8 mouse cellular contexts compared by ENCODE assay signal in genomic region chr4:118620279-118620966, GRCm38 (mm10). TPM values are rescaled to one million over a fixed set of nuclear protein-coding genes. Genes with fewer than 3 reads are reported as not detected.
DNase-seq lines count a peak whose midpoint lies in the region; ATAC-seq and TF ChIP-seq lines count a peak whose summit lies in the region.

Gene Cfap57, minus strand, starts transcription at chr4:118620777.
Gene Ebna1bp2, plus strand, starts transcription at chr4:118620799.

- H3K4me3 ChIP-seq in gastrocnemius, adult 2 months, result peak within 1 kb of the TSS; percentile 77
- H3K4me3 ChIP-seq in megakaryocyte, embryonic 14.5 days (replicated peaks), result peak within 1 kb of the TSS; percentile 98

- H3K4me1 ChIP-seq in megakaryocyte, embryonic 14.5 days, result peaks cover 21% of the 10 kb centered on the region

- intact Hi-C loops in gastrocnemius, adult 2 months (cut with DNase I), result no loop called here

- peak; percentile 98 for ATAC-seq in common myeloid progenitor, adult 5-6 weeks (replicated peaks; ENCODE audit: low read depth, poor library complexity, severe bottlenecking)

- peaks cover 30% of the 10 kb centered on the region for H3K36me3 ChIP-seq in megakaryocyte, embryonic 14.5 days (replicated peaks; ENCODE audit: low read length)

- no peaks in the 10 kb centered on the region for H3K9me3 ChIP-seq in megakaryocyte, embryonic 14.5 days

- H3K27ac ChIP-seq in gastrocnemius, adult 2 months, result peak within 1 kb of the TSS; percentile 89

- H3K27me3 ChIP-seq in megakaryocyte, embryonic 14.5 days (replicated peaks), result peaks cover 7% of the 10 kb centered on the region

- peak; percentile 96 for DNase-seq in ZHBTc4 (ENCODE audit: low read depth, low spot score)
- peak; percentile 91 for DNase-seq in gastrocnemius, adult 2 months
- peak; percentile 93 for DNase-seq in hindlimb bud, embryonic 11.5 days (ENCODE audit: extremely low spot score, low read depth, low spot score)
- peak; percentile 84 to 88 for DNase-seq in left cerebral cortex, adult 8-10 months (ENCODE audit: low spot score in 2 of 2)
- DNase-seq in right cerebral cortex, postnatal 10 days (ENCODE audit: low spot score in 2 of 2), result peak; percentile 94 to 96
- DNase-seq in urinary bladder, postnatal 25 days (ENCODE audit: low spot score), result peak; percentile 86

- TF ChIP-seq CTCF in gastrocnemius, adult 2 months (IDR thresholded peaks at IDR 0.05), result no peak

RNA-seq across cellular contexts. Expression of gene Cfap57, which starts in this region (rescaled TPM):
- 0.46 TPM in 1 of 2 replicates, not detected in the other for total RNA-seq in common myeloid progenitor, adult 5-6 weeks (2017)
- total RNA-seq in gastrocnemius, adult 2 months (2021), result not detected
- 1 to 10 TPM in 1 of 4 experiments, under 1 TPM in 3; 0.65 to 1.1 (median 0.88) TPM for total RNA-seq in left cerebral cortex, adult 8-10 months (2022)
- not detected in 2 replicates for polyA plus RNA-seq in megakaryocyte, embryonic 14.5 days (2012; ENCODE audit: insufficient read depth, low replicate concordance)

RNA-seq across cellular contexts. Expression of gene Ebna1bp2, which starts in this region (rescaled TPM):
- 98.3 and 123 TPM in 2 replicates for total RNA-seq in common myeloid progenitor, adult 5-6 weeks (2017)
- 10 to 100 TPM; 24.9 to 26.7 TPM for total RNA-seq in gastrocnemius, adult 2 months (2021)
- 10 to 100 TPM; 48.2 to 60.8 (median 56.0) TPM for total RNA-seq in left cerebral cortex, adult 8-10 months (2022)
- polyA plus RNA-seq in megakaryocyte, embryonic 14.5 days (2012; ENCODE audit: insufficient read depth, low replicate concordance), result 1.1 and 21.0 TPM in 2 replicates

Comparison
In these comparisons a context has a peak if more than half of its experiments do, and no peak if none do; other contexts are left out.
1. Peak in every context shown above with its lines: DNase-seq, ATAC-seq, H3K4me3 ChIP-seq and H3K27ac ChIP-seq.